Mouse (Mus musculus) G1E (cell line): Measurements from ENCODE around the gene Etfa.

ENCODE experiments used
- CTCF ChIP-seq: IDR thresholded peaks from 2 replicates; pipeline ENCODE4 v1.5.1; 2012; ENCODE audit warnings: low read depth, low read length, inconsistent platforms, mixed read lengths
- GATA1 ChIP-seq: IDR thresholded peaks from 2 replicates; pipeline ENCODE4 v1.6.1; 2012; ENCODE audit warnings: borderline replicate concordance, low read length, inconsistent platforms, mixed read lengths
- TAL1 ChIP-seq: conservative IDR thresholded peaks from 2 replicates; pipeline ENCODE4 v1.6.1; 2012; ENCODE audit warnings: low read depth, low read length, inconsistent platforms, mixed read lengths

- TF ChIP-seq CTCF, result no peak
- TF ChIP-seq GATA1, result no peak
- TF ChIP-seq TAL1, result no peak
Measured at GRCm38 (mm10) chr9:55548871-55549270, 36.8 kb upstream of the Etfa start.
